Mouse (Mus musculus): ENCODE results near the gene Wfs1. TPM values are rescaled to one million over a fixed set of nuclear protein-coding genes. Genes with fewer than 3 reads are reported as not detected.
A peak's percentile ranks its signal among the peaks of the same experiment; 100 is the strongest.

Wfs1 gene
- polyA plus RNA-seq, 1 experiment from 2014 or later: 23.1 TPM

- 80% methylated on average over 4 of the region's 4 CpGs for WGBS
- no peak for ATAC-seq (ENCODE audit: extremely low read depth, insufficient number of reproducible peaks, low FRiP score, low TSS enrichment)
These were observed 6.7 kb downstream of the Wfs1 start for GRCm38 (mm10) chr5:36982271-36982670.

GRCm38 (mm10) chr5:36979631-36980030 lies 9.4 kb downstream of the Wfs1 start:
- Histone ChIP-seq H3K9ac (no peak overlapping the region), H3K4me3 (no peak overlapping the region), H3K9me3 (no peaks in the 10 kb centered on the region), H3K36me3 (peaks cover 27% of the 10 kb centered on the region), H3K27me3 (replicated peaks) (no peaks in the 10 kb centered on the region), H3K4me2 (no peak overlapping the region), H3K27ac (replicated peaks) (no peak overlapping the region), H3K4me1 (peaks cover 22% of the 10 kb centered on the region)
- WGBS: 62% methylated on average over 7 of the region's 7 CpGs
- ATAC-seq (ENCODE audit: extremely low read depth, insufficient number of reproducible peaks, low FRiP score, low TSS enrichment): no peak

More at GRCm38 (mm10) chr5:36982271-36982670, 6.7 kb downstream of the Wfs1 start:
- no peaks in the 10 kb centered on the region for H3K27me3 ChIP-seq (replicated peaks)
- no peak overlapping the region for H3K9ac ChIP-seq
- H3K27ac ChIP-seq (replicated peaks): no peak overlapping the region
- no peak overlapping the region for H3K4me3 ChIP-seq
- H3K9me3 ChIP-seq: no peaks in the 10 kb centered on the region
- H3K36me3 ChIP-seq: peaks cover 8% of the 10 kb centered on the region; the same call in 1 of the 2 replicates
- no peak overlapping the region for H3K4me2 ChIP-seq
- peaks cover 43% of the 10 kb centered on the region for H3K4me1 ChIP-seq

DNA sequence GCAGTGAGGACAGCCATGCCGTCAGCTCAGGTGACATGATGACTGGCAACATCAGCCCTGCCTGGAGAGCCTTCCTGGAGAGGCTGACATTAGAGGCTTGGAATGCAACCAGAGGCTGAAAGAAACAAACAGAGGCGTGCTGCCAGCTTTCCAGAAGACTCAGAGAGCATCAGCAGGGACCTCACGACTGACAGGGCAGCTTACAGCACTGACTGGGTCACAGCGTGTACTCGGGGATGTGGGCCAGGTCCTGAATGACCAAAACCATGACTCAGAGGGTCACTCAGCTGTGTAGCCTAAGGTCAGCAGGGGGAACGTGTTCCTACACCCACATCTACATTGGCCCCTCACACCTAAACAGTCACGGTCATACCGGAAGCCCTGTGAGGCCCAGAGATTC lies 10.0 kb downstream of the Wfs1 start:
- Histone ChIP-seq H3K9me3 (no peaks in the 10 kb centered on the region), H3K4me1 (peaks cover 22% of the 10 kb centered on the region), H3K36me3 (peaks cover 30% of the 10 kb centered on the region), H3K27me3 (replicated peaks) (no peaks in the 10 kb centered on the region), H3K9ac (0 out of 2 replicates have a peak overlapping the region, but pooled peaks have one; percentile 13), H3K4me3 (no peak overlapping the region), H3K27ac (replicated peaks) (no peak overlapping the region), H3K4me2 (no peak overlapping the region)
- WGBS: 55% methylated on average over 8 of the region's 8 CpGs
- ATAC-seq (ENCODE audit: extremely low read depth, insufficient number of reproducible peaks, low FRiP score, low TSS enrichment): no peak

- Histone ChIP-seq H3K9ac (no peak overlapping the region), H3K4me3 (no peak overlapping the region), H3K9me3 (no peaks in the 10 kb centered on the region), H3K27ac (replicated peaks) (no peak overlapping the region), H3K4me2 (no peak overlapping the region), H3K27me3 (replicated peaks) (no peaks in the 10 kb centered on the region), H3K4me1 (peaks cover 22% of the 10 kb centered on the region), H3K36me3 (peaks cover 42% of the 10 kb centered on the region)
- 59% methylated on average over 9 of the region's 9 CpGs for WGBS
- ATAC-seq (ENCODE audit: extremely low read depth, insufficient number of reproducible peaks, low FRiP score, low TSS enrichment): no peak
These were observed 11.2 kb downstream of the Wfs1 start for GRCm38 (mm10) chr5:36977809-36978208.

- Histone ChIP-seq H3K9ac (no peak overlapping the region), H3K27ac (replicated peaks) (no peak overlapping the region), H3K9me3 (no peaks in the 10 kb centered on the region), H3K4me2 (no peak overlapping the region), H3K36me3 (peaks cover 53% of the 10 kb centered on the region), H3K4me3 (no peak overlapping the region), H3K4me1 (peaks cover 22% of the 10 kb centered on the region), H3K27me3 (replicated peaks) (no peaks in the 10 kb centered on the region)
- no peak for ATAC-seq (ENCODE audit: extremely low read depth, insufficient number of reproducible peaks, low FRiP score, low TSS enrichment)
- WGBS: 83% methylated on average over 13 of the region's 13 CpGs
These were observed 13.7 kb downstream of the Wfs1 start for GRCm38 (mm10) chr5:36975336-36975735.

- peaks cover 89% of the 10 kb centered on the region for H3K36me3 ChIP-seq
- no peaks in the 10 kb centered on the region for H3K9me3 ChIP-seq
- no peaks in the 10 kb centered on the region for H3K4me1 ChIP-seq
- no peak overlapping the region for H3K4me3 ChIP-seq
- H3K9ac ChIP-seq: no peak overlapping the region
- no peaks in the 10 kb centered on the region for H3K27me3 ChIP-seq (replicated peaks)
- ATAC-seq (ENCODE audit: extremely low read depth, insufficient number of reproducible peaks, low FRiP score, low TSS enrichment): no peak
- H3K4me2 ChIP-seq: no peak overlapping the region
- WGBS: 76% methylated on average over 8 of the region's 8 CpGs
- H3K27ac ChIP-seq (replicated peaks): no peak overlapping the region
These were observed 17.4 kb downstream of the Wfs1 start for GRCm38 (mm10) chr5:36971587-36971986.

GRCm38 (mm10) chr5:36960501-36960900 lies 28.5 kb downstream of the Wfs1 start:
- 0 out of 2 replicates have a peak, but pooled peaks have one; percentile 16 for ATAC-seq (ENCODE audit: extremely low read depth, insufficient number of reproducible peaks, low FRiP score, low TSS enrichment)
- H3K36me3 ChIP-seq: peaks cover 10% of the 10 kb centered on the region
- no peak overlapping the region for H3K4me3 ChIP-seq
- H3K9ac ChIP-seq: no peak overlapping the region; the same call in 1 of the 2 replicates
- H3K27ac ChIP-seq (replicated peaks): peak overlapping the region; percentile 80
- peaks cover 21% of the 10 kb centered on the region for H3K27me3 ChIP-seq (replicated peaks)
- peaks cover 22% of the 10 kb centered on the region for H3K4me1 ChIP-seq
- H3K4me2 ChIP-seq: no peak overlapping the region
- no peaks in the 10 kb centered on the region for H3K9me3 ChIP-seq
- 21% methylated on average over 5 of the region's 5 CpGs for WGBS

DNA sequence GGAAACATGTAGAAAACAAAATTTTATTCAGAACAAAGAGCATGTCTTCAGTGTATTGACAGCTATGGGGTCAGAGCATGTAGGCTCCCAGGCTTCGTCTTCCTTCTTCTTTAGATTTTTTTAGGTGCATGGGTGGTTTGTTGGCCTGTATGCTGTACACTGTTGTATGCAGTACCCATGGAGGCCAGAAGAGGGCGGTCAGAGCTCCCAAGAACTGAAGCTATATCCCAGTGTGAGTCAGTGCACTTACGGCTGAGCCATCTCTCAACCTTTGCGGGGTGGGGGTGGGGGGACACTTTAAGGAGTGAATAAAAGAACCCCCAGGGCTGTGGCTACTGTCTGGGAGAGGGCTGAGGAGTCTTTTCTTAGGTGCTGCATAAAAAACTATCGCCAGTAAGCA lies 30.2 kb downstream of the Wfs1 start:
- ATAC-seq (ENCODE audit: extremely low read depth, insufficient number of reproducible peaks, low FRiP score, low TSS enrichment): no peak
- peaks cover 22% of the 10 kb centered on the region for H3K4me1 ChIP-seq
- WGBS: 35% methylated on average over 5 of the region's 5 CpGs

GRCm38 (mm10) chr5:36955366-36955765 lies 33.6 kb downstream of the Wfs1 start:
- H3K9me3 ChIP-seq: no peaks in the 10 kb centered on the region
- H3K9ac ChIP-seq: no peak overlapping the region
- 25% methylated on average over 4 of the region's 4 CpGs for WGBS
- no peak overlapping the region for H3K4me3 ChIP-seq
- H3K4me1 ChIP-seq: peaks cover 12% of the 10 kb centered on the region
- ATAC-seq (ENCODE audit: extremely low read depth, insufficient number of reproducible peaks, low FRiP score, low TSS enrichment): no peak
- no peak overlapping the region for H3K27ac ChIP-seq (replicated peaks)
- H3K27me3 ChIP-seq (replicated peaks): peaks cover 40% of the 10 kb centered on the region
- no peak overlapping the region for H3K4me2 ChIP-seq
- H3K36me3 ChIP-seq: no peaks in the 10 kb centered on the region

More for the DNA sequence above, 30.2 kb downstream of the Wfs1 start:
- H3K27me3 ChIP-seq (replicated peaks): peaks cover 22% of the 10 kb centered on the region
- no peak overlapping the region for H3K27ac ChIP-seq (replicated peaks)
- no peak overlapping the region for H3K4me2 ChIP-seq
- H3K36me3 ChIP-seq: no peaks in the 10 kb centered on the region
- H3K9me3 ChIP-seq: no peaks in the 10 kb centered on the region
- no peak overlapping the region for H3K9ac ChIP-seq
- no peak overlapping the region for H3K4me3 ChIP-seq

DNA sequence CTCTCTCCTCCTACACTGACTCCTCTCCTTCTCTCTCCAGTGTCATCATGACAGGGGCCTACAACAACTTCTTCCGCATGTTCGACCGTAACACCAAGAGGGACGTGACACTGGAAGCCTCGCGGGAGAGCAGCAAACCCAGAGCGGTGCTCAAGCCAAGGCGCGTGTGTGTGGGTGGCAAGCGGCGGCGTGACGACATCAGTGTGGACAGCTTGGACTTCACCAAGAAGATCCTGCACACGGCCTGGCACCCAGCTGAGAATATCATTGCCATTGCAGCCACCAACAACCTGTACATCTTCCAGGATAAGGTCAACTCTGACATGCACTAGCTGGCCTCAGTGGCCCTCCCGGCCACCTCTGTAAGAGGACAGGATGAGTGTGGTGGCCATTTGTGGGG lies 36.7 kb downstream of the Wfs1 start:
- Histone ChIP-seq H3K27me3 (replicated peaks) (peaks cover 45% of the 10 kb centered on the region), H3K27ac (replicated peaks) (no peak overlapping the region), H3K9me3 (no peaks in the 10 kb centered on the region), H3K4me3 (no peak overlapping the region), H3K4me2 (no peak overlapping the region), H3K36me3 (no peaks in the 10 kb centered on the region), H3K4me1 (no peaks in the 10 kb centered on the region), H3K9ac (no peak overlapping the region)
- no peak for ATAC-seq (ENCODE audit: extremely low read depth, insufficient number of reproducible peaks, low FRiP score, low TSS enrichment)
- 89% methylated on average over 15 of the region's 15 CpGs for WGBS

DNA sequence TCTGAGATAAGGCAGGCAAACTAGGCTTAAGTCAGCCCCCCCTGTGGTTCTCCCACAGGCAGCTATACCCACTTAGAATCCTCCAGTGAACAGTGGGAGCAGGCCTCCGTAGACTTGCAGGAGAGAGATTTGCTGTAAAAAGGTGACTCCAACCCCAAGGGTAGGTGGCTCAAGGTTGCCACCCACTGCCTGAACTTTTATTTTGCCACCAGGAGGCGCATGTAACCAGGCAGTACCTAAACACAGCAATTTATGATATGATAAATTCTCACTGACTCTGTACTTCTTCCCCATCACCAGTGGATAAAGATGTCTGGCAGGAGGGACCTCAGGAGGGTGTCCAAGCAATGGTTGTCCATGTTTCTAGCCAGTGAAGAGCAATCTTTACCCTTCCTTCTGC lies 38.1 kb downstream of the Wfs1 start:
- Histone ChIP-seq H3K4me2 (no peak overlapping the region), H3K36me3 (no peaks in the 10 kb centered on the region), H3K9me3 (no peaks in the 10 kb centered on the region), H3K27me3 (replicated peaks) (peaks cover 42% of the 10 kb centered on the region), H3K9ac (no peak overlapping the region), H3K4me1 (no peaks in the 10 kb centered on the region), H3K27ac (replicated peaks) (no peak overlapping the region), H3K4me3 (no peak overlapping the region)
- no peak for ATAC-seq (ENCODE audit: extremely low read depth, insufficient number of reproducible peaks, low FRiP score, low TSS enrichment)
- WGBS: 41% methylated on average over 2 of the region's 2 CpGs

- Histone ChIP-seq H3K27me3 (replicated peaks) (peaks cover 41% of the 10 kb centered on the region), H3K9me3 (no peaks in the 10 kb centered on the region), H3K36me3 (no peaks in the 10 kb centered on the region), H3K27ac (replicated peaks) (no peak overlapping the region), H3K4me3 (no peak overlapping the region), H3K4me1 (no peaks in the 10 kb centered on the region), H3K4me2 (no peak overlapping the region), H3K9ac (no peak overlapping the region)
- 10% methylated on average over 3 of the region's 3 CpGs for WGBS
- no peak for ATAC-seq (ENCODE audit: extremely low read depth, insufficient number of reproducible peaks, low FRiP score, low TSS enrichment)
These were observed 40.2 kb downstream of the Wfs1 start for GRCm38 (mm10) chr5:36948831-36949230.
